In the genomic region with DNA sequence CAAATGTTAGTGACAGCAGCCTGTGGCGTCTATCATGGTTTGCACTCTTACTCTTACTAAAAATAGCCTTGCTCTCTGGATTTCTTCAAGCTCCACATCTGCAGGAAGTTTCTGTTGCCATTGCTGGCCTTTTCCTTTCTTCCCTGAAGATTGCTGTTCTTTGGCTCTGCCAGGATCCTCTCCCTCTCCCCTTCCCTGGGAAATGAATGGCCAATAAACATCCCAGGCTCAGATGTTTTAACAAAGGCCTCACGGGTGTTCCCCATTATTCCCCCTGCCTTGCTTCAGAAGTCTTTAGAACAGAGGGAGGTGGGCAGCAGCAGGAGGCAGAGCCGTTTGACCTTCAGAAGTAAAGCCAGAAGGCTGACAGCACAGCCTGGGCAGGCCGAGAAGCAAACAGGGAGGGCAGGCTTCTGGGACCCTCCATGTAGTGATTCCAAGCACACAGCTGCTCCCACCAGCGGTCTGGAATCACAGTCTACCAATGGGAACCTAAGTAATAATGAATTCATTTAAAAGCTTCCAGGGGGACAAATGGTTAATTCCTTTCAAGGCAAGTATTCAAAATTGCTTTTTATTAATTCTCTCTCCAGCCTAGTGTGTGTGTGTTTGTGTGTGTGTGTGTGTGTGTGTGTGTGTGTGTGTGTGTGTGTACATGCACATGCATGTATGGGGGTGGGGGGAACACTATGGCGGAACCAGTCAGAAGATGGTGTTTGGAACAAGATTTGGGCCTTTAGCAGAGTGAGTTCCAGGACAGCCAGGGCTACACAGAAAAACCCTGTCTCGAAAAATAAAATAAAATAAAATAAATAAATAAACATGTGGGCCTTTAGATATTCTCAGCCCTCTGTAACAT, we compare ENCODE assay signal across 10 mouse cellular contexts.
DNase-seq lines count a peak whose midpoint lies in the region; ATAC-seq lines count a peak whose summit lies in the region.
"Had no signal": no experiment of that assay in that cellular context is flagged by ENCODE, and none has a peak within 500 bp of the region (broad histone marks: within the 10 kb centered on the region; RNA-seq: fewer than 3 reads in every experiment).

No protein-coding gene starts in this region.

- WGBS in kidney, embryonic 15.5 days, result 35% methylated on average over 7 of the region's 7 CpGs
- 20% methylated on average over 7 of the region's 7 CpGs for WGBS in forebrain, embryonic 10.5 days
- 21% methylated on average over 7 of the region's 7 CpGs for WGBS in hindbrain, embryonic 12.5 days

- DNase-seq in kidney, adult 18-20 months, result no peak
- DNase-seq in forebrain, embryonic 10.5 days (ENCODE audit: extremely low spot score, low spot score), result peak; percentile 63
- DNase-seq in neural tube, embryonic 10.5 days (ENCODE audit: extremely low spot score, low spot score), result peak; percentile 54
- DNase-seq in Muller cell, postnatal 12 days (ENCODE audit: inconsistent ontology term), result no peak
- DNase-seq in frontal cortex, postnatal 36 days (ENCODE audit: low spot score in 2 of 2), result no peak
- DNase-seq in spleen, adult 18-20 months, result no peak
- DNase-seq: B cell, adult 2 months had no signal

- no peak overlapping the region for H3K4me2 ChIP-seq in kidney, embryonic 15.5 days
- 0 out of 2 replicates have a peak overlapping the region, but pooled peaks have one; percentile 8 for H3K4me2 ChIP-seq in hindbrain, embryonic 12.5 days (replicated peaks)

- no peaks in the 10 kb centered on the region for H3K36me3 ChIP-seq in kidney, embryonic 15.5 days
- H3K36me3 ChIP-seq in forebrain, embryonic 10.5 days (replicated peaks), result peaks cover 11% of the 10 kb centered on the region
- 0 out of 2 replicates have a peak, but pooled peaks cover 6% of the 10 kb centered on the region for H3K36me3 ChIP-seq in hindbrain, embryonic 12.5 days

- no peak for ATAC-seq in kidney, embryonic 15.5 days (replicated peaks; ENCODE audit: low FRiP score)
- ATAC-seq in hindbrain, embryonic 12.5 days (ENCODE audit: low FRiP score), result peak; percentile 83

- H3K27me3 ChIP-seq in kidney, embryonic 15.5 days, result no peaks in the 10 kb centered on the region
- peaks cover 36% of the 10 kb centered on the region for H3K27me3 ChIP-seq in forebrain, embryonic 10.5 days (ENCODE audit: poor library complexity, severe bottlenecking)
- H3K27me3 ChIP-seq in hindbrain, embryonic 12.5 days, result 0 out of 2 replicates have a peak, but pooled peaks cover 2% of the 10 kb centered on the region

- H3K27ac ChIP-seq in kidney, embryonic 15.5 days, result peak overlapping the region; percentile 82
- peak overlapping the region; percentile 70 for H3K27ac ChIP-seq in forebrain, embryonic 10.5 days
- H3K27ac ChIP-seq in hindbrain, embryonic 12.5 days, result peak overlapping the region; percentile 85
- H3K27ac ChIP-seq: liver, embryonic 14.5 days had no signal

- H3K9ac ChIP-seq in kidney, embryonic 15.5 days, result no peak overlapping the region
- H3K9ac ChIP-seq in hindbrain, embryonic 12.5 days, result peak overlapping the region; percentile 2; the same call in 1 of the 2 replicates
- H3K9ac ChIP-seq: liver, embryonic 14.5 days had no signal

- H3K4me3 ChIP-seq in kidney, embryonic 15.5 days (replicated peaks), result no peak overlapping the region
- H3K4me3 ChIP-seq in forebrain, embryonic 10.5 days, result peak overlapping the region; percentile 9; the same call in 1 of the 2 replicates
- no peak overlapping the region for H3K4me3 ChIP-seq in hindbrain, embryonic 12.5 days

- H3K9me3 ChIP-seq in kidney, embryonic 15.5 days (replicated peaks), result no peaks in the 10 kb centered on the region
- peaks cover 9% of the 10 kb centered on the region; the same call in 1 of the 2 replicates for H3K9me3 ChIP-seq in forebrain, embryonic 10.5 days
- H3K9me3 ChIP-seq in hindbrain, embryonic 12.5 days (replicated peaks), result no peaks in the 10 kb centered on the region

- H3K4me1 ChIP-seq in kidney, embryonic 15.5 days, result peaks cover 21% of the 10 kb centered on the region
- peaks cover 42% of the 10 kb centered on the region for H3K4me1 ChIP-seq in forebrain, embryonic 10.5 days
- peaks cover 31% of the 10 kb centered on the region for H3K4me1 ChIP-seq in hindbrain, embryonic 12.5 days

Comparison
In these comparisons a context has a peak if more than half of its experiments do, and no peak if none do; other contexts are left out.
1. DNase-seq: peak in forebrain, embryonic 10.5 days (single experiment) and neural tube, embryonic 10.5 days (single experiment); none in kidney, adult 18-20 months (single experiment), Muller cell, postnatal 12 days (single experiment), frontal cortex, postnatal 36 days (0 of 2) and spleen, adult 18-20 months (0 of 2).
2. Peak in every context shown above with its lines, with median percentiles within 50 percentile points of each other: H3K27ac ChIP-seq.